Mouse (Mus musculus) subcutaneous adipose tissue, adult 2 months (tissue): Measurements from ENCODE around the gene Gm5737. TPM values are rescaled to one million over a fixed set of nuclear protein-coding genes. Genes with fewer than 3 reads are reported as not detected.

ENCODE experiments used
- polyA plus RNA-seq: library from polyadenylated mRNA; depleted of rRNA; stranded (reverse); fragments of >200 nt; gene quantifications from 2 replicates; pipeline ENCODE4 v1.2.3, GENCODE M21; 2012; ENCODE audit warnings: low replicate concordance; rRNA removed

Gene Gm5737
- 0.39 TPM in 1 of 2 replicates, not detected in the other for polyA plus RNA-seq

GRCm38 (mm10) chr7:120811834-120812415 is at the start of gene Gm5737:
Gm5737 (plus strand) TSS chr7:120812365.

GRCm38 (mm10) chr7:120842345-120843036 is 30.3 kb downstream of the Gm5737 start, which contains the start of gene Eef2k:
Eef2k (plus strand) TSS chr7:120842831.

Other genes starting within 250 kb of the Gm5737 start
- 123 and 165 TPM in 2 replicates for gene Uqcrc2, start 177.2 kb upstream of the Gm5737 start, polyA plus RNA-seq
- not detected in 2 replicates for gene Pdzd9, start 142.0 kb upstream of the Gm5737 start, polyA plus RNA-seq
- 20.1 and 20.7 TPM in 2 replicates for gene Mosmo, start 134.7 kb upstream of the Gm5737 start, polyA plus RNA-seq
- gene Vwa3a, start 73.0 kb upstream of the Gm5737 start, polyA plus RNA-seq, result 2.4 and 9.3 TPM in 2 replicates
- gene Eef2k, start 30.5 kb downstream of the Gm5737 start, polyA plus RNA-seq, result 27.3 and 36.5 TPM in 2 replicates
- gene Polr3e, start 105.4 kb downstream of the Gm5737 start, polyA plus RNA-seq, result 14.1 and 26.2 TPM in 2 replicates
- 29.7 and 48.8 TPM in 2 replicates for gene Cdr2, start 169.9 kb downstream of the Gm5737 start, polyA plus RNA-seq
- gene Mfsd13b, start 170.1 kb downstream of the Gm5737 start, polyA plus RNA-seq, result 0.87 and 1.9 TPM in 2 replicates
- 23.7 and 35.2 TPM in 2 replicates for gene Mettl9, start 222.1 kb downstream of the Gm5737 start, polyA plus RNA-seq